Mouse (Mus musculus): ENCODE data around the gene Eif2b1. TPM values are rescaled to one million over a fixed set of nuclear protein-coding genes. Genes with fewer than 3 reads are reported as not detected.

The Eif2b1 gene
- polyA plus RNA-seq (2014; fragmentation: Nextera tagmentation; extraction: Ambion mirVana), result 82.2 and 83.5 TPM in 2 replicates

- Histone ChIP-seq H3K27ac (ENCODE audit: low read depth, low read length) (no peak within 1 kb of the TSS), H3K9ac (ENCODE audit: low read depth, low read length) (peak within 1 kb of the TSS; percentile 64), H3K4me2 (replicated peaks; ENCODE audit: low read depth, low read length) (peak within 1 kb of the TSS; percentile 91), H3K4me1 (replicated peaks; ENCODE audit: control insufficient read depth, insufficient read depth, low read length) (peaks cover 5% of the 10 kb centered on the region; the same call in 1 of the 2 replicates), H3K27me3 (ENCODE audit: control insufficient read depth, insufficient read depth, low read length) (no peaks in the 10 kb centered on the region), H3K9me3 (ENCODE audit: control insufficient read depth, low read length) (no peaks in the 10 kb centered on the region), H3K36me3 (ENCODE audit: control insufficient read depth, insufficient read depth, low read length) (peaks cover 2% of the 10 kb centered on the region; the same call in 1 of the 2 replicates), H3K4me3 (ENCODE audit: low read depth, low read length) (peak within 1 kb of the TSS; percentile 86)
- peak; percentile 86 for ATAC-seq (ENCODE audit: low FRiP score)
- peak; percentile 99 for DNase-seq (ENCODE audit: low spot score)
- WGBS, result 2% methylated on average over 51 of the region's 51 CpGs
These were observed at the start of gene Eif2b1, which contains the start of gene Gtf2h3 for GRCm38 (mm10) chr5:124578633-124579317. Eif2b1 (minus strand) TSS chr5:124579131. Gtf2h3 (plus strand) TSS chr5:124579140.

GRCm38 (mm10) chr5:124624291-124624690, 45.4 kb upstream of the Eif2b1 start:
- no peak overlapping the region for H3K9ac ChIP-seq (ENCODE audit: low read depth, low read length)
- ATAC-seq (ENCODE audit: low FRiP score), result no peak
- 93% methylated on average over 9 of the region's 9 CpGs for WGBS
- H3K27ac ChIP-seq (ENCODE audit: low read depth, low read length), result no peak overlapping the region
- no peak overlapping the region for H3K4me2 ChIP-seq (replicated peaks; ENCODE audit: low read depth, low read length)
- H3K4me1 ChIP-seq (replicated peaks; ENCODE audit: control insufficient read depth, insufficient read depth, low read length), result no peaks in the 10 kb centered on the region
- no peak for DNase-seq (ENCODE audit: low spot score)
- H3K36me3 ChIP-seq (ENCODE audit: control insufficient read depth, insufficient read depth, low read length), result no peaks in the 10 kb centered on the region
- H3K4me3 ChIP-seq (ENCODE audit: low read depth, low read length), result no peak overlapping the region
- no peaks in the 10 kb centered on the region for H3K27me3 ChIP-seq (ENCODE audit: control insufficient read depth, insufficient read depth, low read length)
- no peaks in the 10 kb centered on the region for H3K9me3 ChIP-seq (ENCODE audit: control insufficient read depth, low read length)

GRCm38 (mm10) chr5:124622890-124623289, 44.0 kb upstream of the Eif2b1 start:
- DNase-seq (ENCODE audit: low spot score), result no peak
- H3K27me3 ChIP-seq (ENCODE audit: control insufficient read depth, insufficient read depth, low read length), result no peaks in the 10 kb centered on the region
- 91% methylated on average over 15 of the region's 15 CpGs for WGBS
- no peaks in the 10 kb centered on the region for H3K4me1 ChIP-seq (replicated peaks; ENCODE audit: control insufficient read depth, insufficient read depth, low read length)
- no peak overlapping the region for H3K4me2 ChIP-seq (replicated peaks; ENCODE audit: low read depth, low read length)
- no peak for ATAC-seq (ENCODE audit: low FRiP score)
- no peak overlapping the region for H3K27ac ChIP-seq (ENCODE audit: low read depth, low read length)
- H3K9me3 ChIP-seq (ENCODE audit: control insufficient read depth, low read length), result no peaks in the 10 kb centered on the region
- H3K36me3 ChIP-seq (ENCODE audit: control insufficient read depth, insufficient read depth, low read length), result no peaks in the 10 kb centered on the region
- no peak overlapping the region for H3K4me3 ChIP-seq (ENCODE audit: low read depth, low read length)
- no peak overlapping the region for H3K9ac ChIP-seq (ENCODE audit: low read depth, low read length)

GRCm38 (mm10) chr5:124621362-124621761, 42.4 kb upstream of the Eif2b1 start:
- DNase-seq (ENCODE audit: low spot score) (no peak), ATAC-seq (ENCODE audit: low FRiP score) (no peak)
- Histone ChIP-seq H3K9me3 (ENCODE audit: control insufficient read depth, low read length) (no peaks in the 10 kb centered on the region), H3K27ac (ENCODE audit: low read depth, low read length) (no peak overlapping the region), H3K4me3 (ENCODE audit: low read depth, low read length) (no peak overlapping the region), H3K27me3 (ENCODE audit: control insufficient read depth, insufficient read depth, low read length) (no peaks in the 10 kb centered on the region), H3K9ac (ENCODE audit: low read depth, low read length) (no peak overlapping the region), H3K4me2 (replicated peaks; ENCODE audit: low read depth, low read length) (no peak overlapping the region), H3K36me3 (ENCODE audit: control insufficient read depth, insufficient read depth, low read length) (no peaks in the 10 kb centered on the region), H3K4me1 (replicated peaks; ENCODE audit: control insufficient read depth, insufficient read depth, low read length) (no peaks in the 10 kb centered on the region)
- WGBS, result 73% methylated on average over 13 of the region's 13 CpGs

GRCm38 (mm10) chr5:124618711-124619110, 39.8 kb upstream of the Eif2b1 start:
- H3K9me3 ChIP-seq (ENCODE audit: control insufficient read depth, low read length), result no peaks in the 10 kb centered on the region
- H3K27ac ChIP-seq (ENCODE audit: low read depth, low read length), result no peak overlapping the region
- no peak for DNase-seq (ENCODE audit: low spot score)
- ATAC-seq (ENCODE audit: low FRiP score), result no peak
- no peaks in the 10 kb centered on the region for H3K4me1 ChIP-seq (replicated peaks; ENCODE audit: control insufficient read depth, insufficient read depth, low read length)
- H3K9ac ChIP-seq (ENCODE audit: low read depth, low read length), result no peak overlapping the region
- 88% methylated on average over 10 of the region's 10 CpGs for WGBS
- H3K36me3 ChIP-seq (ENCODE audit: control insufficient read depth, insufficient read depth, low read length), result no peaks in the 10 kb centered on the region
- H3K4me2 ChIP-seq (replicated peaks; ENCODE audit: low read depth, low read length), result no peak overlapping the region
- no peak overlapping the region for H3K4me3 ChIP-seq (ENCODE audit: low read depth, low read length)
- no peaks in the 10 kb centered on the region for H3K27me3 ChIP-seq (ENCODE audit: control insufficient read depth, insufficient read depth, low read length)

GRCm38 (mm10) chr5:124614709-124615108, 35.8 kb upstream of the Eif2b1 start:
- H3K4me1 ChIP-seq (replicated peaks; ENCODE audit: control insufficient read depth, insufficient read depth, low read length), result no peaks in the 10 kb centered on the region
- no peaks in the 10 kb centered on the region for H3K27me3 ChIP-seq (ENCODE audit: control insufficient read depth, insufficient read depth, low read length)
- H3K9ac ChIP-seq (ENCODE audit: low read depth, low read length), result no peak overlapping the region
- H3K9me3 ChIP-seq (ENCODE audit: control insufficient read depth, low read length), result no peaks in the 10 kb centered on the region
- no peak overlapping the region for H3K27ac ChIP-seq (ENCODE audit: low read depth, low read length)
- H3K4me3 ChIP-seq (ENCODE audit: low read depth, low read length), result no peak overlapping the region
- no peak overlapping the region for H3K4me2 ChIP-seq (replicated peaks; ENCODE audit: low read depth, low read length)
- WGBS, result 92% methylated on average over 11 of the region's 11 CpGs
- peak; percentile 2 for DNase-seq (ENCODE audit: low spot score)
- peaks cover 4% of the 10 kb centered on the region; the same call in 1 of the 2 replicates for H3K36me3 ChIP-seq (ENCODE audit: control insufficient read depth, insufficient read depth, low read length)
- ATAC-seq (ENCODE audit: low FRiP score), result no peak

GRCm38 (mm10) chr5:124610965-124611364, 32.0 kb upstream of the Eif2b1 start:
- Histone ChIP-seq H3K4me3 (ENCODE audit: low read depth, low read length) (no peak overlapping the region), H3K36me3 (ENCODE audit: control insufficient read depth, insufficient read depth, low read length) (peaks cover 4% of the 10 kb centered on the region; the same call in 1 of the 2 replicates), H3K4me1 (replicated peaks; ENCODE audit: control insufficient read depth, insufficient read depth, low read length) (no peaks in the 10 kb centered on the region), H3K9ac (ENCODE audit: low read depth, low read length) (no peak overlapping the region), H3K4me2 (replicated peaks; ENCODE audit: low read depth, low read length) (no peak overlapping the region), H3K27ac (ENCODE audit: low read depth, low read length) (no peak overlapping the region), H3K9me3 (ENCODE audit: control insufficient read depth, low read length) (no peaks in the 10 kb centered on the region), H3K27me3 (ENCODE audit: control insufficient read depth, insufficient read depth, low read length) (no peaks in the 10 kb centered on the region)
- 72% methylated on average over 10 of the region's 10 CpGs for WGBS
- DNase-seq (ENCODE audit: low spot score) (no peak), ATAC-seq (ENCODE audit: low FRiP score) (no peak)

- Histone ChIP-seq H3K27me3 (ENCODE audit: control insufficient read depth, insufficient read depth, low read length) (no peaks in the 10 kb centered on the region), H3K4me1 (replicated peaks; ENCODE audit: control insufficient read depth, insufficient read depth, low read length) (no peaks in the 10 kb centered on the region), H3K9me3 (ENCODE audit: control insufficient read depth, low read length) (no peaks in the 10 kb centered on the region), H3K9ac (ENCODE audit: low read depth, low read length) (no peak overlapping the region), H3K4me3 (ENCODE audit: low read depth, low read length) (no peak overlapping the region), H3K27ac (ENCODE audit: low read depth, low read length) (no peak overlapping the region), H3K36me3 (ENCODE audit: control insufficient read depth, insufficient read depth, low read length) (no peaks in the 10 kb centered on the region), H3K4me2 (replicated peaks; ENCODE audit: low read depth, low read length) (no peak overlapping the region)
- ATAC-seq (ENCODE audit: low FRiP score) (no peak), DNase-seq (ENCODE audit: low spot score) (no peak)
- 86% methylated on average over 17 of the region's 17 CpGs for WGBS
These were observed 26.2 kb upstream of the Eif2b1 start for GRCm38 (mm10) chr5:124605041-124605622.

GRCm38 (mm10) chr5:124604296-124604695, 25.4 kb upstream of the Eif2b1 start:
- Histone ChIP-seq H3K4me1 (replicated peaks; ENCODE audit: control insufficient read depth, insufficient read depth, low read length) (no peaks in the 10 kb centered on the region), H3K9me3 (ENCODE audit: control insufficient read depth, low read length) (no peaks in the 10 kb centered on the region), H3K9ac (ENCODE audit: low read depth, low read length) (no peak overlapping the region), H3K36me3 (ENCODE audit: control insufficient read depth, insufficient read depth, low read length) (no peaks in the 10 kb centered on the region), H3K27me3 (ENCODE audit: control insufficient read depth, insufficient read depth, low read length) (no peaks in the 10 kb centered on the region), H3K27ac (ENCODE audit: low read depth, low read length) (no peak overlapping the region), H3K4me2 (replicated peaks; ENCODE audit: low read depth, low read length) (no peak overlapping the region), H3K4me3 (ENCODE audit: low read depth, low read length) (no peak overlapping the region)
- no peak for DNase-seq (ENCODE audit: low spot score)
- 87% methylated on average over 4 of the region's 4 CpGs for WGBS
- ATAC-seq (ENCODE audit: low FRiP score), result no peak
